Mouse (Mus musculus): ENCODE measurements around the gene Kdm2b. TPM values are rescaled to one million over a fixed set of nuclear protein-coding genes. Genes with fewer than 3 reads are reported as not detected.

Kdm2b gene
- polyA plus RNA-seq, 1 experiment, result 24.2 TPM

DNA sequence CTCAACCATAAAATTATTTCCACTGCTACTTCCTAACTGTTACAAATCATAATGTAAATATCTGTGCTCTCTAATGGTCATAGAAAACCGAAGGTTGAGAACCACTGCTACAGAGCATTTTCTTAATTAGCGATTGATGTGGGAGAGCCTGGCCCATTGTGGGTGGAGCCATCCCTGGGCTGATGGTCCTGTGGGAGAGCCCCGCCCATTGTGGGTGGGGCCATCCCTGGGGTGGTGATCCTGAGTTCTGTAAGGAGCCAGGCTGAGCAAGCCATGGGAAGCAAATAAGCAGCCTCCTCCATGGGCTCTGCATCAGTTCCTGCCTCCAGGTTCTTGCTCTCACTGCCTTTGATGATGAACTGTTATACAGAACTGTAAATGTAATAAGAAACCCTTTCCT, 27.7 kb downstream of the Kdm2b start:
- Histone ChIP-seq H3K27ac (ENCODE audit: control insufficient read depth, insufficient read depth, low read depth, low read length, poor library complexity) (no peak overlapping the region), H3K4me3 (replicated peaks; ENCODE audit: control insufficient read depth, low read depth, low read length) (no peak overlapping the region), H3K4me1 (ENCODE audit: control insufficient read depth, insufficient read depth, low read length) (no peaks in the 10 kb centered on the region)
- 76% methylated on average over 3 of the region's 3 CpGs for WGBS
- TF ChIP-seq CTCF (IDR thresholded peaks at IDR 0.05; ENCODE audit: control insufficient read depth, insufficient read depth, low read length), result no peak
- no peak for TF ChIP-seq POLR2A (IDR thresholded peaks at IDR 0.05; ENCODE audit: borderline replicate concordance, control insufficient read depth, low read depth, low read length)

DNA sequence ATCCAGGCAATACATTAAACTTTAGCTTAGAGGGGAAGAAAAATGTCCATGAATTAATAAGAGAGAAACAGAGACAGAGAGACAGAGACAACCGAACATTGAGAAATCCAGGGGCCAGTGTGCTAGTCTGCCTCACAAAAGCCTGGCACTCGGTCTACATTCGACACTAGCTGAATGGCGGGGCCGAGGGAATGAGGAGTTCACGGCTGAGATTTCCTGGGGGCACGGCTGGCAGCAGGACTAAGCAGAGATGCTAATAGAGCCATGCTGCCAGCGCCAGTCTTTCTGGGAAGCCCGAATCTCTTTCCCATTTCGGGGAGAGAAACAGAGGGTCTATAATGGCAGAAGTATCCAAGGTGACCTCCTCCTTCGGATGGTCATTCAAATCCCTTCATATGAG, 30.2 kb downstream of the Kdm2b start:
- no peak overlapping the region for H3K27ac ChIP-seq (ENCODE audit: control insufficient read depth, insufficient read depth, low read depth, low read length, poor library complexity)
- WGBS, result 90% methylated on average over 11 of the region's 11 CpGs
- H3K4me3 ChIP-seq (replicated peaks; ENCODE audit: control insufficient read depth, low read depth, low read length), result no peak overlapping the region
- no peak for TF ChIP-seq CTCF (IDR thresholded peaks at IDR 0.05; ENCODE audit: control insufficient read depth, insufficient read depth, low read length)
- no peak for TF ChIP-seq POLR2A (IDR thresholded peaks at IDR 0.05; ENCODE audit: borderline replicate concordance, control insufficient read depth, low read depth, low read length)
- no peaks in the 10 kb centered on the region for H3K4me1 ChIP-seq (ENCODE audit: control insufficient read depth, insufficient read depth, low read length)

DNA sequence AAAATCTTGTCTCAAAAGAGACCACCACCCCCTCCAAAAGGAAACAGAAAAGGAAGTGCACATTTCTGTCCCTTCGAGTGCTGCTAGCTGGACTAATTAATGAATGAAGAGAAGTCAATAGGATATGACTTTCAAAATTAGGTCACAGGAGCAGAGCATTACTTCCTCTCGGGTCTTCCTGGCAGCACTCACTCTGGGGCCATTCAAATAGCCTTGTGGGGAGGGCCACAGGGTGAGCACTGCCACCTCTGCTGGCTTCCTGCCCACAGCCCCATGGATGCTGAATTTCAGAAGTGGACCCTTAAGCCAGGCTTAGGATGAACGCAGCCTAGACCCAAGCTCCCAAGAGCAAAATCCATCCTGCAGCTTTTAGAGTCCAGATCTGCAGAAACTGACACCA, 33.6 kb downstream of the Kdm2b start:
- no peaks in the 10 kb centered on the region for H3K4me1 ChIP-seq (ENCODE audit: control insufficient read depth, insufficient read depth, low read length)
- 21% methylated on average over 3 of the region's 3 CpGs for WGBS
- H3K4me3 ChIP-seq (replicated peaks; ENCODE audit: control insufficient read depth, low read depth, low read length), result no peak overlapping the region
- no peak overlapping the region for H3K27ac ChIP-seq (ENCODE audit: control insufficient read depth, insufficient read depth, low read depth, low read length, poor library complexity)
- no peak for TF ChIP-seq CTCF (IDR thresholded peaks at IDR 0.05; ENCODE audit: control insufficient read depth, insufficient read depth, low read length)
- TF ChIP-seq POLR2A (IDR thresholded peaks at IDR 0.05; ENCODE audit: borderline replicate concordance, control insufficient read depth, low read depth, low read length), result no peak

DNA sequence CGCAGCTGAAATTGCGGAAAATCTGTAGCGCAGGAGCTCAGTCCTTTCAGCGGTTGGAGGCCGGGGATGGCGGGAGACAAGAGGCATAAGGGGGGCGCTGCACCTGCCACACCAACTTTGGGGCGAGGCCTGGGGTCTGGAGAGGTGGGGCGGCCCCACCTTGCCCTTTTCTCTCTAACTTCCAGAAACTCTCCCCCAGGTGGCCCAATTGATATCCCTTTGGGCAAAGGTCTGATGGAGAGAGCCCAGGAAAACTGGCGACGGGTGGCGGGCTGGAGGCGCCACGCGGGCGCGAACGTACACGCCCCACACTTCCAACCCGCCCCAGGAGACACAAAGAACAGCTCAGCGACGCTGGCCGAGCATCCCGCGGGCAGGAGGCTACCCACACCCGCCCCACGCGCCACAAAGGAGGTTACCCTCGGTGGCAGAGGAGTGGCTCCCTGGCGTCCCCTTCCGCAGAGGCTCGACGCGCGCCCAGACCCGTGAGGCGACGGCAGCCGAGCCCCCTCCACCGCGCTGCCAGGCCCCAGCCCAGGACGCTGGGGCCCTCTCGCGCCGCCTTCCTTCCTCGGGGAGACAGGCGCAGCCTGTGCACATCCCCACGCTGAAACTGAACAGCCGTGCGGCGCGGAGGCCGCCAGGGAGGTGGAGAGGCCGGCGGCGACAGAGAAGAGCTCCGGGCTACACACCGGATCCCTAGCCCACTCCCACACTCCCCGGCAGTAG, 37.5 kb downstream of the Kdm2b start:
- 6% methylated on average over 59 of the region's 59 CpGs for WGBS
- Histone ChIP-seq H3K4me1 (ENCODE audit: control insufficient read depth, insufficient read depth, low read length) (peaks cover 1% of the 10 kb centered on the region), H3K27ac (ENCODE audit: control insufficient read depth, insufficient read depth, low read depth, low read length, poor library complexity) (no peak overlapping the region; the same call in 1 of the 2 replicates), H3K4me3 (replicated peaks; ENCODE audit: control insufficient read depth, low read depth, low read length) (peak overlapping the region; percentile 60)
- no peak for TF ChIP-seq CTCF (IDR thresholded peaks at IDR 0.05; ENCODE audit: control insufficient read depth, insufficient read depth, low read length)
- TF ChIP-seq POLR2A (IDR thresholded peaks at IDR 0.05; ENCODE audit: borderline replicate concordance, control insufficient read depth, low read depth, low read length), result no peak

DNA sequence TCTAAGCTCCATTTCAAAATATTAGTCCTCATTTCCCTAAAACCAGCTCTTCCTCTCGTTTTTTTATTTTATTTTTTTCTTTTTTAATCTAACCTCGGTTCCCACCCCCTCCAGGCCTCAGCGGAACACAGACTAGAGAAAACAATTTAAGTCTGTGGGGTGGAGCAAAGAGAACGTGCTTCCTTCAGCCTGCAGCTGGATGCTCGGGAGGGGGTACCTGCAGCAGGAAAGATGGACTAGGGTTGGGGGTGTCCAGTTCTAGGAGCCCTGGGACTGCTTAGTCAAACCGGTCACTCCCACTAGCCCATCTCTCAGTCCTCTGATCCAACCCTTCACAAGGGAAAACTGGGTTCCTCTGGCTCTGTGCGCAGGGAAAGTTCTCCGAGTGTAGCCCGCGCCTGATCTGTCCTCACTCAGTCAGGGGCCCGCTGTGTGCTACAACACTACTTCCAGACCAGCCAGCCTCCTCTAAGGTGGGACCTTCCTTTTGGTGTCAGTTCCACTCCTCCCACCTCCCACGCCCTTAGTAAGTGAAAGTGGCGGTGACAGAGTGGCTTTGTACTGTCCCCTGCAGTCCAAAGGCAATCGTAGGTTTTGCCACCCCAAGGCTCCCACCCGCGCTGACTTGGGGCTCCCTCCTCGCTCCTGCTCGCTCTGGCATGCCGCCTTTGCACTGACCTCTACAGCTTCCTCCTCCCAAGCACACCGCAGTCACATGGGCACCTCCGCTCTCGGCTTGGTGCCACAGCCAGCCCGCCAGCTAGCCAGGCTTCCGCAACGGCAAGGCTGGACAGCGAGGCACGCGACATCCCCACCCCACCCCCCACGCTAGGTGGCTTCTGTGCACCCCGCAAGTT, 38.3 kb downstream of the Kdm2b start:
- Histone ChIP-seq H3K27ac (ENCODE audit: control insufficient read depth, insufficient read depth, low read depth, low read length, poor library complexity) (no peak overlapping the region; the same call in 1 of the 2 replicates), H3K4me1 (ENCODE audit: control insufficient read depth, insufficient read depth, low read length) (peaks cover 1% of the 10 kb centered on the region), H3K4me3 (replicated peaks; ENCODE audit: control insufficient read depth, low read depth, low read length) (peak overlapping the region; percentile 60)
- WGBS, result 5% methylated on average over 30 of the region's 30 CpGs
- TF ChIP-seq POLR2A (IDR thresholded peaks at IDR 0.05; ENCODE audit: borderline replicate concordance, control insufficient read depth, low read depth, low read length), result peak; percentile 23; the same call in 1 of the 2 replicates
- no peak for TF ChIP-seq CTCF (IDR thresholded peaks at IDR 0.05; ENCODE audit: control insufficient read depth, insufficient read depth, low read length)

DNA sequence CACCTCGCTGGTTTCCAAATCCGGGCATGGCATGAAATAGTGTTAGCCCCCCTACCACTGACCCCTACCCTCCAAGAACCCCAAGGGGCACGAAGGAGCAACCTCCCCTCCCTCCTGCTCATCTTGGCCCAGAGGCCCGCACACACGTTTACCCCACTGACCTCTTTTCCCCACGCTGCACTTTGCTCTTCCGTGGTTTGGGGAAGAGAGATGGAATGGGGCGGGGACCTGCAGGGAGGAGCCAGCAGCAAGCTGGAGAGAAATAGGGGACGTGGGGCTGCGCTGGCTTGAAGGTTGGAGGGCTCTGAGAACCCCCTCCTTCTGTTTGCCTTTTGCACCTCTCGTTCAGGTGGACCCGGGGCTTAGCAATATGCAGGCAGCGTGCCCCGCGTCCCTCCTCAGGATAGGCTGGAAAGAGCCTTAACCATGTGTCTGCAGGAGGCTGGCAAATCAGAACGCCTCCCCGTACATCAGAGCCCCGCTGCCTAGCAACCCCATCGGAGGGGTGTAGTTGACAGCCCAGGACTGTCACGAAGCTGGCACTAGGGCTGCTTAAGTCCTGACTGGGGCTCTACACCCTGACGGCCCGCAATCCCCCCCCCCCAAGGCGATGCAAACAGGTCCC, 39.2 kb downstream of the Kdm2b start:
- H3K4me1 ChIP-seq (ENCODE audit: control insufficient read depth, insufficient read depth, low read length), result peaks cover 1% of the 10 kb centered on the region
- TF ChIP-seq CTCF (IDR thresholded peaks at IDR 0.05; ENCODE audit: control insufficient read depth, insufficient read depth, low read length), result no peak
- no peak for TF ChIP-seq POLR2A (IDR thresholded peaks at IDR 0.05; ENCODE audit: borderline replicate concordance, control insufficient read depth, low read depth, low read length)
- 15% methylated on average over 23 of the region's 23 CpGs for WGBS
- no peak overlapping the region; the same call in 1 of the 2 replicates for H3K27ac ChIP-seq (ENCODE audit: control insufficient read depth, insufficient read depth, low read depth, low read length, poor library complexity)
- H3K4me3 ChIP-seq (replicated peaks; ENCODE audit: control insufficient read depth, low read depth, low read length), result no peak overlapping the region

DNA sequence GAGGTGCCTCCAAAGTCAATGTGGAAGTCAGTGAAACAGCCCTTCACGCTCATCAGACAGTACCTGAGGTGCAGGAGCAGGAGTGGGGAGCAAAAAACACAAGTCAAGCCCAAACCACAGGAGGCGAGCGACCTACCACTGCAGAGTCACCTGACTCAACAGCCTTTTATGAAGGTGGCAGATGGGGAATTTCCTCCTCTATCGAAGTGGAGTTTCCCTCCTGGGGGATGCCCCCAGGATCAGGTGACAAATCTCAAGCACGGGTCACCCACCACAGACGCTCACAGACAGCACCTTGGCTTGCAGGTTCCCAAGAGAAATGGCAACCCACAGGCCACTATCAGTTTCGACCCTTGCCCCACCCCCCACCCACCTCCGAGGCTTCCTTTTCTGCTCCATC, 40.5 kb downstream of the Kdm2b start:
- Histone ChIP-seq H3K4me1 (ENCODE audit: control insufficient read depth, insufficient read depth, low read length) (peaks cover 1% of the 10 kb centered on the region), H3K27ac (ENCODE audit: control insufficient read depth, insufficient read depth, low read depth, low read length, poor library complexity) (no peak overlapping the region), H3K4me3 (replicated peaks; ENCODE audit: control insufficient read depth, low read depth, low read length) (no peak overlapping the region)
- 43% methylated on average over 8 of the region's 8 CpGs for WGBS
- no peak for TF ChIP-seq POLR2A (IDR thresholded peaks at IDR 0.05; ENCODE audit: borderline replicate concordance, control insufficient read depth, low read depth, low read length)
- TF ChIP-seq CTCF (IDR thresholded peaks at IDR 0.05; ENCODE audit: control insufficient read depth, insufficient read depth, low read length), result no peak

DNA sequence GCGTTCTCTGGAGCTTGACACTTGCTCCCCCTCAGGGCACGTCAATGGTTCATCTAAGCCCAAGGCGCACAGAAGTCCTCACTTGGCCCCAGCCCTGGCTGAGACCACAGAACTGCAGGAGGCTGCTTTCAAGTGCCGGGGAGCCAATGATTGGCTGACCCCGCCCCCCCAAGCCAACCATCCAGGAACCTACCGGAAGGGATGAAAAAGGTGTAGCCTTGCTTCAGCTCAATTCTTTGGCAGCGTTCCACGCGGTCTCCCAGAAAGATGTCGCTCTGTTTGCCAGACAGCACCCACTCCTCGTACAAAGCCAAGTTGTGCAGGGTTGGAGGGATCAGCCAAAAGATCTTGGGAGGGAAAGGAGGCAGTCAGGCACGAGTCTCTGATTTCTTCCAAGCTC, 42.1 kb downstream of the Kdm2b start:
- Histone ChIP-seq H3K27ac (ENCODE audit: control insufficient read depth, insufficient read depth, low read depth, low read length, poor library complexity) (no peak overlapping the region), H3K4me1 (ENCODE audit: control insufficient read depth, insufficient read depth, low read length) (peaks cover 1% of the 10 kb centered on the region), H3K4me3 (replicated peaks; ENCODE audit: control insufficient read depth, low read depth, low read length) (no peak overlapping the region)
- TF ChIP-seq POLR2A (IDR thresholded peaks at IDR 0.05; ENCODE audit: borderline replicate concordance, control insufficient read depth, low read depth, low read length) (no peak), CTCF (IDR thresholded peaks at IDR 0.05; ENCODE audit: control insufficient read depth, insufficient read depth, low read length) (no peak)
- WGBS, result 88% methylated on average over 12 of the region's 12 CpGs
